Mouse (Mus musculus) embryonic facial prominence, embryonic 15.5 days (tissue): ENCODE results near the gene Anks3. TPM values are rescaled to one million over a fixed set of nuclear protein-coding genes. Genes with fewer than 3 reads are reported as not detected.
A peak's percentile ranks its signal among the peaks of the same experiment; 100 is the strongest.

Experiments used
- ATAC-seq: fragments of 200-750 bp; cut with Nextera tagmentation; 2 replicates; pipeline ENCODE4 v1.8.0; 2017; ENCODE audit warnings: low read depth, moderate TSS enrichment; ENCODE audit not compliant: insufficient number of reproducible peaks, low FRiP score, low TSS enrichment
- H3K27ac ChIP-seq: fragments of 300-500 bp; sonication (generic); replicated peaks from 2 replicates; pipeline ENCODE4 v1.5.1; 2015; ENCODE audit warnings: mild to moderate bottlenecking, inconsistent platforms
- H3K27me3 ChIP-seq: fragments of 300-500 bp; sonication (generic); 2 replicates; pipeline ENCODE4 v1.6.1; 2015; ENCODE audit warnings: inconsistent platforms
- H3K36me3 ChIP-seq: fragments of 300-500 bp; sonication (generic); 2 replicates; pipeline ENCODE4 v1.6.1; 2015; ENCODE audit warnings: mild to moderate bottlenecking, inconsistent platforms
- H3K4me1 ChIP-seq: fragments of 300-500 bp; sonication (generic); 2 replicates; pipeline ENCODE4 v1.6.1; 2015; ENCODE audit warnings: inconsistent platforms
- H3K4me2 ChIP-seq: fragments of 300-500 bp; sonication (generic); replicated peaks from 2 replicates; pipeline ENCODE4 v1.6.1; 2015; ENCODE audit warnings: mild to moderate bottlenecking, inconsistent platforms
- H3K4me3 ChIP-seq: fragments of 300-500 bp; sonication (generic); replicated peaks from 2 replicates; pipeline ENCODE4 v1.5.1; 2015; ENCODE audit warnings: mild to moderate bottlenecking, inconsistent platforms
- H3K9ac ChIP-seq: fragments of 300-500 bp; sonication (generic); 2 replicates; pipeline ENCODE4 v1.6.1; 2015; ENCODE audit warnings: inconsistent platforms
- H3K9me3 ChIP-seq: fragments of 300-500 bp; sonication (generic); replicated peaks from 2 replicates; pipeline ENCODE4 v1.6.1; 2016; ENCODE audit warnings: inconsistent platforms
- WGBS: fragments of 180-500 bp; shearing (Covaris S2); methylation state at CpG from one replicate; pipeline ENCODE4 v1.1.7; 2015; 5-methylcytosine and 5-hydroxymethylcytosine counted together
- polyA plus RNA-seq: library from polyadenylated mRNA; unstranded; fragments of >200 nt; fragmentation: Nextera tagmentation; extraction: Ambion mirVana; gene quantifications from 2 replicates; pipeline ENCODE4 v1.2.1, GENCODE M21; 2015

The Anks3 gene
- polyA plus RNA-seq, 1 experiment from 2014 or later, result 72.8 TPM

DNA sequence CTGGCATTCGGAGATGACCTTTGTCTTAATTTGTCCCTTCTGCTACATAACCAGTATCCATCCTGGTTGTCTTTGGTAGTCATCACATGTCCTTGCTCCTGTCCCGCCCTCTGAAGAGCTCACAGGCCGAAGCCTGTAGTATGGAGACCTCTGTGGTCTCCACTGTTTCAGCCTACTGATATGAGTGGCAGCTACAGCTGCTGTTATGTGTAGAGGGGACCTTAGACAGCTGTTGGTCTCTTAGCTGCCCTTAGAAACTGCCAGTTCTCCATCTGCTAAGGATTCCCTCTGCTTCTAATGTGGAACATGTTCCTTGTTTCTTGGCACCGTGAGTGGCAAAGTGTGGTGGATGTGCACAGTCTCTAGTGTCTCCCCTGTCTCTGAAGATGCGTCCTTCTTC is 40.0 kb downstream of the Anks3 start:
- peaks cover 83% of the 10 kb centered on the region for H3K36me3 ChIP-seq
- no peak for ATAC-seq
- no peak overlapping the region for H3K27ac ChIP-seq

DNA sequence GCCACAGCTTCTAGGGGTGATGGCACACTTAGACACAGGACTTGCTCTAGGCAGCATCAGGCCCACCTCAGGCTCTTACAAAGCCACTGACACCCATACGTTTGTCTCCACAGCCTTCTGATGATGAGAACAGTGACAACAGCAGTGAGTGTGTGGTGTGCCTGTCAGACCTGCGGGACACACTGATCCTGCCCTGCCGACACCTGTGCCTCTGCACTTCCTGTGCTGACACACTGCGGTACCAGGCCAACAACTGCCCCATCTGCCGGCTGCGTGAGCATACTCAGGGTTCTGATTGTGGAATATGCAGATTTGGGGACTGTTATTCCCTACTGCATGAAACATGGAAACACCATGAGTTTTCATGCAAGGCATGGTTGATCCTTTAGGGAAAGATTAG is 41.5 kb downstream of the Anks3 start:
- Histone ChIP-seq H3K27me3 (no peaks in the 10 kb centered on the region), H3K4me1 (no peaks in the 10 kb centered on the region), H3K27ac (no peak overlapping the region), H3K9me3 (no peaks in the 10 kb centered on the region), H3K9ac (no peak overlapping the region), H3K4me2 (no peak overlapping the region), H3K4me3 (no peak overlapping the region), H3K36me3 (peaks cover 73% of the 10 kb centered on the region)
- no peak for ATAC-seq
- WGBS, result 91% methylated on average over 6 of the region's 6 CpGs

More for the DNA sequence above, 40.0 kb downstream of the Anks3 start:
- 90% methylated on average over 5 of the region's 5 CpGs for WGBS
- Histone ChIP-seq H3K9ac (no peak overlapping the region), H3K4me3 (no peak overlapping the region), H3K4me1 (no peaks in the 10 kb centered on the region), H3K27me3 (no peaks in the 10 kb centered on the region), H3K9me3 (no peaks in the 10 kb centered on the region), H3K4me2 (no peak overlapping the region)

DNA sequence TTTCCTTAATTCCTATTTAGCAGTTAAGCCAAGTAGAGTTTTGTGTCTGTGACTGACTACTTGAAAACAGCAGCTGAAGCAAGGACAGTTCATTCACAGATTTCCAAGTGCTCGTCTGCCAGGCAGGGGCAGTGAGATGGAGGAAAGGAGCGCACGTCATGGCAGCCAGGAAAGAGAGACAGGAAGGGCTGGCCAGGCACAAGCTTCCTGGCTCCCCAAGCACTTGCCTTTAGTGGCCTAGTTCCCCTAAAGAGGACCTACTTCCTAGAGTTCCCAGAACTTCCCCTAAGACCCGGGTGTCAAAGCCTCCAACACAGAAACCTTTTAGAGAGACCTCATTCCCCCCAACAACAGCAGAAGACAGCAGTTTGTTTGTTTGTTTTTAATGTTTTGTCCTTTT is 43.4 kb downstream of the Anks3 start:
- peaks cover 70% of the 10 kb centered on the region for H3K36me3 ChIP-seq
- WGBS, result 74% methylated on average over 4 of the region's 4 CpGs
- ATAC-seq, result no peak

DNA sequence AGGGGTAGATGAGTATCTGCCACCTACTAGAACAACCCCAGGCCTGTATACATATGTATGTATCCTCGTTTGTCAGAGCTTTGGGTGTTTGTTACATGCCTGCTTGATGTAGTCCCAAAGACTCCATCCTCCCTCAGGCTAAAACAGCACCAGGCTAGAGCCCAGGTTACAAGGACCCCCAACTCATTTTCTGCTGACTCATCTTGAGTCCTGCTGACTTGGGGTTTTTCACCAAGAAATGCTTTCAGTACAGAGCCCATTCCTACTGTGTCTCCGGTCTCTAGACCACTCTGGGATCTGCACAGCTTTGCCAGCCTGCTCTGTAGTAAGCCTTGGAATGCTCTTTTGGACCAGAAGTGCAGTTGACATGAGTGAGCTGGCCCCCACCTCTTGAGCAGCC is 47.4 kb downstream of the Anks3 start:
- H3K27ac ChIP-seq, result no peak overlapping the region
- H3K36me3 ChIP-seq, result peaks cover 61% of the 10 kb centered on the region
- H3K27me3 ChIP-seq, result no peaks in the 10 kb centered on the region
- H3K4me2 ChIP-seq, result no peak overlapping the region
- ATAC-seq, result no peak
- no peak overlapping the region for H3K9ac ChIP-seq
- no peak overlapping the region for H3K4me3 ChIP-seq
- H3K4me1 ChIP-seq, result peaks cover 12% of the 10 kb centered on the region
- no peaks in the 10 kb centered on the region for H3K9me3 ChIP-seq
- WGBS, result 85% methylated on average over 2 of the region's 2 CpGs

More for the DNA sequence above, 43.4 kb downstream of the Anks3 start:
- Histone ChIP-seq H3K27me3 (no peaks in the 10 kb centered on the region), H3K4me2 (no peak overlapping the region), H3K4me3 (no peak overlapping the region), H3K9ac (no peak overlapping the region), H3K27ac (no peak overlapping the region), H3K9me3 (no peaks in the 10 kb centered on the region), H3K4me1 (no peaks in the 10 kb centered on the region)

DNA sequence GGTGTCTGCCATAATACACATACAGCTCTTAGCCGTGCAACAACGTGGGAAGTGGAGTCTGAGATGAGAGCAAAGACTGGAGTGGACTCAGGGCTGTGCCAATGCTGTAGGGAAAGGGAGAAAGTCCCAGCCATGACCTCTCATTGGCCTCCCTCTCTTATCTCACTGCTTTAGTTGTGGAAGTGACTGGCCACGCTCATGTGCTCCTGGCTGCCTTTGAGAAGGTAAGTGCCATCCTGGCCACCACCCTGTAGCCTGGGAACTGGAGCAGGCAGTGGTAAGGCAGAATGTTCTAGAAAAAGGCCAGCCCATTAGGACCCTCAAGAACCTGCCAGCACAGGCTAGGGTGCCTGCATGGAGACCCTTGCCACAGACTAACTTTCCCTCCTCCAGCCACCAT is 48.1 kb downstream of the Anks3 start:
- peaks cover 65% of the 10 kb centered on the region for H3K36me3 ChIP-seq
- no peak for ATAC-seq
- 84% methylated on average over 3 of the region's 3 CpGs for WGBS

DNA sequence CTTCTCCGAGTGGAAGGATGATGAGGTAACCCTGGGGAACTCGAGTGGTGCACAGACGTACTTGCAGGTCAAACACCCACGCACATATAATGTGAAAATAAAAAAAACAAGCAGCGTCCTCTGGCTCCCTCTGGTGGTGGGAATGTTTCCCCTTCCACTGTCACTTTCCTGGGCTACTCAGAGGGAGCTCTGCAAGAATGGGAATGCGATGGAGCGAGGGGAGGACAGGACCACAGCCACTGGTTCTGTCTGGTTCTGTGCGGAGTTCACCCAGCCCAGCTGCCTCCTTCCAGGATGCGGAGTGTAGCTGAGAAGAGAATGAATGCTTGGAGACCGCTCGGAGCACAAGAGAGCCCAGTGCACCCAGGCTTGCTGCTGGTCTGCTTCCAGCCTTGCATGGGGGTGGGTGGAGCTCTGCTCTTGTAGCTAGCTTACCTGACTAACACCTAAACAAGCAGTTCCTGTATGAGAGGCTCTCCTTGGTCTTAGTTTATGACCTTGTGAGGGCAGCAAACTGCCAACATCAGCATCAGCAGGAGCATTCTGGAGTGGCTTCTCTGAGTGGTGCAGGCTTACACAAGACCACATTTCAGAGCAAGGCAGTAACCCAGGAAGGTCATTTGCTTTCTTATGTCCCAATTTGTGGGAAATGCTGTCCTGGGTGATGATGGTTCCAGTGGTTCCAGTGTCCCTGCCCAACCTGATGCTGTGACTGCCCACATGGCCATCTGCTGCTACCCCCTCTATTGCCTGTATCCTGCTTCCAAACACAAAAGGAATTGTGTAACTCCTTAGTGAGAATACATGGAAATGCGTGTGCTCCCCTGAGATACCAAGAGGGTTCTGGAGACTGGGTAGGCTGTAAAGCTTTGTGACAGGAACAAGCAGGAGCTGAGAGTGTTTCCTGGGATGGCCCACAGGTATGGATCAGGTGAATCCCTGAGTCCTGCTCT is 49.9 kb downstream of the Anks3 start:
- ATAC-seq, result peak; percentile 48
- Histone ChIP-seq H3K9ac (no peak overlapping the region), H3K4me3 (no peak overlapping the region), H3K36me3 (peaks cover 71% of the 10 kb centered on the region), H3K4me2 (no peak overlapping the region), H3K27me3 (no peaks in the 10 kb centered on the region), H3K4me1 (peaks cover 12% of the 10 kb centered on the region), H3K9me3 (no peaks in the 10 kb centered on the region), H3K27ac (peak overlapping the region; percentile 71)
- WGBS, result 31% methylated on average over 12 of the region's 12 CpGs

More for the DNA sequence above, 48.1 kb downstream of the Anks3 start:
- Histone ChIP-seq H3K4me3 (no peak overlapping the region), H3K27me3 (no peaks in the 10 kb centered on the region), H3K4me1 (peaks cover 12% of the 10 kb centered on the region), H3K27ac (no peak overlapping the region), H3K9me3 (no peaks in the 10 kb centered on the region), H3K4me2 (no peak overlapping the region), H3K9ac (no peak overlapping the region)

DNA sequence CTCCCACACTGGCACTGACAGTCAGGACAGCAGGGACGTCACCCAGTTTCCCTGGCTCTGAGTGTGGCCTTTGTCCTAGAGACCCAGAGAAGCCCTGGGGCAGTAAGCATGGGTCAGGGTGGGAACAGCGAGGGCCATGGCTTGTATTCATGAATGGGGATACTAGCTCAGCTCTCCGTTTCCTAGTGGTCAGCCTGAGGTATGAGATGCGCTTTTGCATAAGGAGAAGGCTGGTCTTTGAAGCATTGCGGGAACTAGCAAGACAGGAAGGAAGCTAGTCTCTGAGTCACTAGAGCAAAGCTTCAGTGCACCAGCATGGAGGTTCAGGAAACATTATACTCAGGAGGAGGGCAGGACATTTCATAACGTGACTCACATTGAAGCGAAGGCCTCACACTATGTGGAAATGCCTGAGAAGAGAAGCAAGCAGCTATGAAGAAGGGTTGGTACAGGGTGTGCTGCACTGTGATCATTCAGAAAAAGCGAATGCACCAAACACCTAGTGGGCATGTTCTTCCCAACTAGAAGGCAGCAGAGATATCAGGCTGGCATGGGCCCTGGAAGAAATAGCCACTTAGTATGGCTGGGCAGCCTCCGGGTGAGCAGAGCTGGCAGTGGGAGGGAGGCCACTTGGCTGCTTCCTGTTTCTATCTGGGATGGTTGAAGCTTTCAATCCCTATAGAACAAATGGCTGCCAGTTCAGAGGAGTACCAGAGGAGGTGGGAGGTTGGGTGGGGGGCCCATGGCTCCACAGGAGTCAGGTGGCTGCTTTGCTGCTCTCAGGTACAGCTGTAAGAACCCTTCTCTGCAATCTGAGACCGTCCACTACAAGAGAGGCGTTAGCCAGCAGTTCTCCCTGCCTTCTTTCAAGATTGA is 50.9 kb downstream of the Anks3 start:
- no peak overlapping the region for H3K9ac ChIP-seq
- 54% methylated on average over 11 of the region's 11 CpGs for WGBS
- peaks cover 12% of the 10 kb centered on the region for H3K4me1 ChIP-seq
- no peaks in the 10 kb centered on the region for H3K27me3 ChIP-seq
- H3K4me3 ChIP-seq, result no peak overlapping the region
- peak overlapping the region; percentile 71 for H3K27ac ChIP-seq
- H3K9me3 ChIP-seq, result no peaks in the 10 kb centered on the region
- H3K36me3 ChIP-seq, result peaks cover 78% of the 10 kb centered on the region
- no peak overlapping the region for H3K4me2 ChIP-seq
- ATAC-seq, result no peak; the same call in 1 of the 2 replicates

DNA sequence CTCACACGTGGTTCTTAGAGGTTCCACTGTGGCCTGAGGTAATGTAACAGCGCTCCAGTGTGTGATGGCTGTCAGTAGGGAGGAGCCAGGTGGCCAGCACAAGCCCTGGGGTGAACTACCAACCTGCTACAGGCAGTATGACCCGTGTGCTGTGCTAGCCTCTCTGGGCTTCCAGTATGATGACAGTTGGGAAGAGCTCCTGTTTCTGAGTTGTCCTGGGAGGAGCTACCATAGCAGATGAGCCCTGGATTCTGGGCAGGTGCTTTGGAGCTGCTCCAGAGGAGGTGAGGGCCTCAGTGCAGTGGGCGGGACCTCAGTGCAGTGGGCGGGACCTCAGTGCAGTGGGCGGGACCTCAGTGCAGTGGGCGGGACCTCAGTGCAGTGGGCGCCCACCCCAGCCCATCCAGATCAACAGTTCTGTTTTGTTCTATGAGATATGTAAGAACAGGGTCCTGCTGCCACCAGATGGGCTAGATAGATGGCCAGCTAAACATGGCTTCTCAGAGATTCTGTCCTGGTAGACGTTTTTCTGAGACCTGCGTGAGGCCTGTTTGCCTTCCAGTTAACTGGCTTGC is 51.8 kb downstream of the Anks3 start:
- ATAC-seq, result no peak
- peaks cover 80% of the 10 kb centered on the region for H3K36me3 ChIP-seq
- no peak overlapping the region for H3K9ac ChIP-seq
- no peaks in the 10 kb centered on the region for H3K9me3 ChIP-seq
- no peak overlapping the region for H3K4me2 ChIP-seq
- H3K4me1 ChIP-seq, result peaks cover 16% of the 10 kb centered on the region
- H3K27me3 ChIP-seq, result no peaks in the 10 kb centered on the region
- WGBS, result 66% methylated on average over 10 of the region's 10 CpGs
- H3K27ac ChIP-seq, result peak overlapping the region; percentile 71; the same call in 1 of the 2 replicates
- no peak overlapping the region for H3K4me3 ChIP-seq

DNA sequence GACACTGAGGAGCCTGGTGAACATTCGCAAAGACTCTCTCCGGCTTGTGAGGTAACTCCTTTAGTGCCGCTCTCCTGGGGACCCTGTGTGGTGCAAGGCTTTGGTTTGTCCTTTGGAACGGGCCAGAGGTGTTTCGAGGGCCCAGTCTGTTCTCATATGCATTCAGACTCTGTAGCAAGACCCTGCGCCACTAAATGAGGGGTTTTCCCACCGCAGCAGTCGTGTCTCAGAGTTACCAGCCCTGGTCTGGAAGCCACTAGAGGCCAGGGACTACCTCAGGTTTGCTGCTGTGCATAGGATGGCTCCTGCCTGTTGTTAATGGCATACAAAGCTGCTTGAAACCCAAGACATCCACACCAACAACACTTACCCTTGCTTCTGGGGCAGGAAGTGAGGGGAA is 53.2 kb downstream of the Anks3 start:
- no peak overlapping the region for H3K27ac ChIP-seq
- no peak overlapping the region for H3K4me3 ChIP-seq
- no peak overlapping the region for H3K9ac ChIP-seq
- no peak for ATAC-seq
- H3K4me1 ChIP-seq, result peaks cover 16% of the 10 kb centered on the region
- H3K27me3 ChIP-seq, result no peaks in the 10 kb centered on the region
- peaks cover 66% of the 10 kb centered on the region for H3K36me3 ChIP-seq
- no peaks in the 10 kb centered on the region for H3K9me3 ChIP-seq
- no peak overlapping the region for H3K4me2 ChIP-seq
- 94% methylated on average over 8 of the region's 8 CpGs for WGBS

DNA sequence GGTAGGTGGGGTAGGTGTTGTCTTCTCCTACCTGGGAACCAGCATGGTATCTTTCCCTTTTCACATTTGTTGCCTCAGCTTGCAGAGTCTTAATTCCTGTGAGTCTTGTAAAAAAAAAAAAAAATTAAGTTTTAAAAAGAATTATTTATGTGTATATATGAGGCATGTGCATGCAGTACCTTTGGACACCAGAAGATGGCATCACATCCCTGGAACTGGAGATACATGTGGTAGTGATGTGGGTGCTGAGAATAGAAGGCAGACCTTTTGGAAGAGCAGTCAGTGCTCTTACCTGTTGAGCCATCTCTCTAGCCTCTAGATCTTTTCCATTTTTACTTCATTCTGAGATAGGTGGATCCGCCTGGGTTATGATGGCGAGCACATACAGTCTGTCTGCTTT is 54.3 kb downstream of the Anks3 start:
- no peak for ATAC-seq
- H3K27ac ChIP-seq, result no peak overlapping the region
- no peak overlapping the region for H3K4me3 ChIP-seq
- peaks cover 59% of the 10 kb centered on the region for H3K36me3 ChIP-seq
- no peaks in the 10 kb centered on the region for H3K9me3 ChIP-seq
- H3K4me2 ChIP-seq, result no peak overlapping the region
- no peak overlapping the region for H3K9ac ChIP-seq
- 99% methylated on average over 2 of the region's 2 CpGs for WGBS
- no peaks in the 10 kb centered on the region for H3K27me3 ChIP-seq
- H3K4me1 ChIP-seq, result peaks cover 19% of the 10 kb centered on the region

DNA sequence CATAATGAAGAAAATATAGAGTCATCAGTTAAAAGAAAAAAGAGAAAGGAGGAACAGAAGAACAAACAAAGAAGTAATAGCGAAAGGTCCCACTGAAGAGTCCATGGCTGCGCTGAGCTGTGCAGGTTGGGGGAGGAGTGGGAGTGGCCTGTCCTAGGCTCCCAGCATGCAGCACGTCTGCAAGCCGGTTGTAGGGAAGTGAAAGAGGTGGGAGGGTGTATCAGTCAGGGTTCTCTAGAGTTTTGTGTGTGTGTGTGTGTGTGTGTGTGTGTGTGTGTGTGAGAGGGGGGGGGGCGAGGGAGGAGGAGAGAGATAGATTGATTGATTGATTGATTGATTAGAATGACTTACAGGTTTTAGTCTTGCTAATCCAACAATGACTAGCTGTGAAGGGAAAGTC is 56.0 kb downstream of the Anks3 start:
- Histone ChIP-seq H3K27me3 (no peaks in the 10 kb centered on the region), H3K4me2 (no peak overlapping the region), H3K9ac (no peak overlapping the region), H3K36me3 (peaks cover 49% of the 10 kb centered on the region), H3K4me3 (no peak overlapping the region), H3K27ac (no peak overlapping the region), H3K9me3 (no peaks in the 10 kb centered on the region), H3K4me1 (peaks cover 11% of the 10 kb centered on the region)
- 56% methylated on average over 5 of the region's 5 CpGs for WGBS
- ATAC-seq, result no peak
